Mouse (Mus musculus): ENCODE data around the gene Sgpl1.

Gene Sgpl1

GRCm38 (mm10) chr10:61147157-61148040, at the start of gene Sgpl1:
Sgpl1 (minus strand) TSS chr10:61147703.
- DNase-seq (ENCODE audit: extremely low read depth, low read depth, low spot score): no peak

GRCm38 (mm10) chr10:61195718-61196291, 48.3 kb upstream of the Sgpl1 start:
- no peak for DNase-seq (ENCODE audit: extremely low read depth, low read depth, low spot score)

DNA sequence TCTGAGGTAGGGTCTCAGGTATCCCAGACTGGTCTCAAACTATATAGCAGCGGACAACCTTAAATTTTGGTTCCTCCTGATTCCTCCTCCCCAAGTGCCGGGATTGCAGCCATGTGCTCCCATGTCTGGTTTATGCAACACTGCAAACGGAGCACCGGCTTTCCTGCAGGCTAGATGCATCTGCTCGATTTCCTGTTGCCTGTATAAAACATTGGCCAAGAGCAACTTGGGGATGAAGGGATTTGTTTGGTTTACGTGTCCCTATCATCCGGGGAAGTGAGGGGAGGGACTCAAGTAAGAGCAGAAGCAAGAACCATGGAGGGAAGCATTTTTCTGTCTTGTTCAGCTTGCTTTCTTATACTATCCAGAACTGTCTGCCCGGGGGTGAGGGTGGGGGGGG, 47.7 kb upstream of the Sgpl1 start:
- no peak for DNase-seq (ENCODE audit: extremely low read depth, low read depth, low spot score)

DNA sequence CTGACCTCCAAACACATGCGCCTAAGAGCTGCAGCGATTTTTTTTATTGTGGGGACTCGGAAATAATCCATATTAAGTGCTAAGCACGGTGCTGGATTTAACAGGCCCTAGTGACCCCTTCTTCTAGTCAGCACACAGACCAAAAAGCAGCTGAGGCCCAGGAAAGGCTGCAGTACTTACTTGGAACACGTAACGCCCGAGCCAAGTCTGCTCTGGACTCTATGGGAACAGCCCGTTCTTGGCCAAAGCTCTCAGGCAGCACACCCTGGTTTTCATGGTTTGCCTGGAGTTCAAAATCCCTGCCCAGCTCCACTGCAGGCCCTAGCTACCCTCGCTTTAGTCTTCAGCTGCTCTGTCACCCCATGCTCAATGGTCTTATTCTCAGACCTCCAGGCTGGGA, 47.1 kb upstream of the Sgpl1 start:
- no peak for DNase-seq (ENCODE audit: extremely low read depth, low read depth, low spot score)

DNA sequence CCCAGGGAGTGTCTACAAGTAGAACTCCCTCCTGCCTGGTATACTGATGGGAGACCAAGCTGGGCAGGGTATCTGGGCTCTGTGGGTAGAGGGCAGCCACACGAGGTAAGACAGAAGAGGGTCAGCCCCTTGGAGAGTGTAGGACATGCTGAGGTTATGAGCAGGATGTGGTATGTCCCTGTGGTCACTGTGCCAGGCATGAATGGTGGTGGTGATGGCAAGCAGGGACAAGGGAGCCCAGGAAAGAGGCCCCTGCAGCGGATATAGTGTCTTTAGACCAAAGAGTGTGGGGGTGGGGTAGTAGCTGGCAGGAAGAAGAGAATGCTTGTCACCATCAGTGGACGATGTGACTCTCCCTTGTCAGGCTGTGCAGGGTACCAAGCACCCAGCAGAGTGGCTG, 40.5 kb upstream of the Sgpl1 start:
- DNase-seq (ENCODE audit: extremely low read depth, low read depth, low spot score): no peak

DNA sequence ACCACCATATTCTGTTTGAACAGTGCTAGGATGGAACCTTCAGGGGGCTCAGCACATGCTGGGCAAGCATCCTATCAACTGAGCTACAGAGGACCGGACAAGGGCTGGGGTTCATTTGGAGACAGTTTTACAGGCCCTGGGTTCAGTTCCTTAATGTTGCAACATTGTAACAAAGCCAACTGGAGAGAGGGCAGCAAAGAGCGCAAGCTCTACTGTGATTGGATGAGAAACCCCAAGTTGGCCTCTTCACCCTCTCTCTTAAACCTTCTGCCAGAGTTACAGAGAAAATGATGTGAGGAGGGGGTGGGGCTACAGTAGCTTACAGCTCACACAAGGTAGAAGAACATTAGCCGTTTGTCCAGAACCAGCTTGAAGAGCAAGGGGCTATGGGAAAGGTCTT, 39.5 kb upstream of the Sgpl1 start:
- DNase-seq (ENCODE audit: extremely low read depth, low read depth, low spot score): no peak

DNA sequence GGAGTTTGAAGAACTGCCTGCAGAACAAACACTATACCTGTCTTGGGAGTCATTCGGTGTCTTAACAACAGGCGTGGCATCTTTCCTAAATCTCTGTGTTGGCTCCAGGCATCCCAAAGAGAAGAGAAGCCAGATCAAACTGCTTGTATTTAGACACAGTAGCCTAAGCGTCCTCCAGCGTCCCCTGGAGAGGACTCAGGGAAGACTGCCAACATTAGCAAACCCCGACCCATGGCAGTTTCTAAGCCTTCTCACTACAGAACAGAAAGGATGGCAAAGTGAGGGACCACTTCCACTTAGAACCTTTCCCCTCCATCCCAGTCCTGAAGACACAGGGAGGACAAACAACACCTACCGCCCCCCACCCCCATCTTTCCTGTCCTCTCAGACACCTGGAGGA, 32.4 kb upstream of the Sgpl1 start:
- no peak for DNase-seq (ENCODE audit: extremely low read depth, low read depth, low spot score)

DNA sequence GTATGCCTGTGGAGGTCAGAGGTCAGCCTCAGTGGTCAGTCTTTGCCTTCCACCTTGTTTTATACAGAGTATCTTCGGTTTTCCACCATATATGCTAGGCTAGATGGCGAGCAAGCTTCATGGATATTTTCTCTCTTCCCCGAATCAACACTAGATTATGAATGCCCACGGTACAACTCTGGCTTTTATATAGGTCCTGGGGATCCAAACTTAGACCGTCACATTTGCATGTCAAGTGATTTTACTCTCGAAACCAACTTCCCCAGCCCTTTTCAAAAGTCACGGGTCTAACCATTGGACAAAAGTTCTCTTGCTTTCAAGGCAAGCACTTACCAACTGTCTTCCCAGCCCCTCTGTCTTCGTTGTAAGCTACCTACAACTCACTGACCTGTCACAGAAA, 31.2 kb upstream of the Sgpl1 start:
- DNase-seq (ENCODE audit: extremely low read depth, low read depth, low spot score): no peak

DNA sequence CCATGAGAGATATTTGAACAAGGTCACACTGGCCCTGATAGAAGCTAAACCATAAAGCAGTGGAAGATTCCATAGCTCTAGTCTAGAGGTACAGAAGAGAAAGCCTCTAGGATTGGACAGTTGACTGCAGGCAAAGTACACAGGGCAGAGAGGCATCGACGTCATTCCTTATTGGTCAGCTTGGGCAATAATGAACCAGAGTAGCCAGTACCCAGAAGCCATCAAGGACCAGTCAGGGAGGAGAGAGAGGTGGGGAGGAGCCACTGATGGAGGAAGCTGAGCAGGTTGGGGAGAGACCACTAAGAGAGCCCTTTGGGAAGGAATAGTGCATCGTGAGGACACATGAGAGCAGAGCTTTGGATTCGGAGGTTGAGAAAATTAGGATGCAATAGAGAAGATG, 30.2 kb upstream of the Sgpl1 start:
- DNase-seq (ENCODE audit: extremely low read depth, low read depth, low spot score): no peak

DNA sequence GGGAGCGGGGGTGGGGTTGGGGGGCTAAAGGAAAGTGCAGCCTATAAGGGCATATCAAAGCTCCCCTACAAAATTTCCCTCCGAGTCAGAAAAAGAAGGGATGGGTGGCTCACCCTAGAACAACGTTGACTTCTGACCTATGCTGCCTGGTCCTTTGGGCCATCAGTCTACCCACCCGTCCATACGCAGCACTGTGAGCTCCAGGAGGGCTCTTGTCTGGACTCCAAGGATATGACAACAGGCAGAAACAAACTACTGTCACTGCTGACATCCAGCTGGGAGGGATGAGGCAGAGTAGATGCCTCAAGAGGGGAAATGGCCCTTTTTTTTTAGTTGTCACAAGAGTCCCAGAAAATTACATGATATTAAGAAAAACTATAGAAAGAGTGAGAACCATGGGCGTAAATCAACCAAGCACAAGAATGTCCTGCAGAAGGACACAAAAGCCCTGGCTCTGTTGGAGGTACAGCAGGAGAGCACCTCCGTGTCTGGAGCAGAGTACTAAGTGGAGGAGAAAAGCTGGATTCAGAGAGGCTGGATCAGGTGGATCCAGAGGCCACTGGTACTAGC, 28.8 kb upstream of the Sgpl1 start:
- DNase-seq (ENCODE audit: extremely low read depth, low read depth, low spot score): no peak

- DNase-seq (ENCODE audit: extremely low read depth, low read depth, low spot score): no peak
These were observed 28.1 kb upstream of the Sgpl1 start for GRCm38 (mm10) chr10:61175442-61176204.

GRCm38 (mm10) chr10:61174711-61175441, 27.4 kb upstream of the Sgpl1 start:
- no peak for DNase-seq (ENCODE audit: extremely low read depth, low read depth, low spot score)

GRCm38 (mm10) chr10:61172496-61172895, 25.0 kb upstream of the Sgpl1 start:
- DNase-seq (ENCODE audit: extremely low read depth, low read depth, low spot score): no peak

GRCm38 (mm10) chr10:61171654-61172053, 24.2 kb upstream of the Sgpl1 start, which contains the start of gene Tbata:
Tbata (plus strand) TSS chr10:61171954.
- no peak for DNase-seq (ENCODE audit: extremely low read depth, low read depth, low spot score)

- DNase-seq (ENCODE audit: extremely low read depth, low read depth, low spot score): no peak
These were observed 20.9 kb upstream of the Sgpl1 start for GRCm38 (mm10) chr10:61168393-61168792.

GRCm38 (mm10) chr10:61167333-61168096, 20.0 kb upstream of the Sgpl1 start:
- DNase-seq (ENCODE audit: extremely low read depth, low read depth, low spot score): no peak

DNA sequence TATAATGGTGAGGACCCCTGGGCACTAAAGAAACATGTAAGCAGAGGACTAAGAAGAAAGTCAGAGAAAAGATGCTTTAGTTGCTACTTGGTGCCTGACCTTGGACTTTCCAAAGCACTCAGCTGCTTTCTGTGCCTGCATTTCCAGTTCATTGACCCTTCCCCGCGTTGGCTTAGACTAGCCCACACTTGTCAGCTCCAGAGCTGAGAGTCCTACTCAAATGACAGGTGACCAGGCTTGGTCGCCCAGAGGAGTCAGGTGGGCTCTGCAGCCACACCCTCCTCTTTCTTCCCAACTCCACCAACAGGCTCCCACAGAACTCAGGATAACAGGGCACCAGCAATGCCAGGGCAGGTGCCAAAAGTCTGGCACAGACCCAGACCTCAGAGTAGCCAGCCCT, 14.9 kb upstream of the Sgpl1 start:
- DNase-seq (ENCODE audit: extremely low read depth, low read depth, low spot score): no peak

DNA sequence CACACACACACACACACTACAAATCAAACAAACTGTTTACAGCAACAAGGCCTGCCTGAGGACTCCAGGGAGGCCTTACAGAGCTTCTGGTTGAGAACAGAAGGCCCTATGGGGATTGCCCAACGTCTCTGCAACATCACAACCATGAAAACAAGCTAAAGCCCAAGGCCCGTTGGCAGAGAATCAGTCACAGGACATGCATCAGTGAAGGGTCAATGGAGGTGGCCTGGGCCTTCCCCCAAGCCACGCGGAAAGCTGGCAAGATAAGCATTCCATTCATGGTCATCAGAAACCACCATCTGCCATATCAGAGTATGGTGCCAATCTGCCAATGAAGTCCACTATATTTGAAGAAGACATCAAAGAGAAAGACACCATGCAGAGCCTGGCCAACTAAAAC, 13.2 kb upstream of the Sgpl1 start:
- no peak for DNase-seq (ENCODE audit: extremely low read depth, low read depth, low spot score)

- DNase-seq (ENCODE audit: extremely low read depth, low read depth, low spot score): no peak
These were observed 12.6 kb upstream of the Sgpl1 start for GRCm38 (mm10) chr10:61160089-61160488.

DNA sequence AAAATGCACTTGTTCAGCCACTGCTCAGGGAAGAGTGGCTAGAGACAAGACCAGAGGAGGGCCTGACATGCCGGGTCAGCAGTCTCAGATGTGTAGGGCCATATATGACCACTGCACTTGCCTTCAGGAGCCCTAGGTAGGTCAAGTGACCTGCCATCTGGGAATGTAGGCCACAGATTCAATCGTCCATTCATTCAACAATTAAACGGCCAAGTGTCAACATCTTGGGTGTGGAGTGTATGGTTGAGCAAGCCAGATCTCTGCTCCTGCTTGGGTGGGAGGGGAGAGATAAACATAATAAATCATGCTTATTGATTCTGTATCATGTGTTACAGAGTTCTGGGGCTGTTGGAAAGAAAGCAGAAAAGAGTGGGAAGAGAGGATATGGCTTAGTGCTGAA, 11.1 kb upstream of the Sgpl1 start:
- no peak for DNase-seq (ENCODE audit: extremely low read depth, low read depth, low spot score)
